Mouse (Mus musculus) megakaryocyte, embryonic 14.5 days (primary cell): ENCODE measurements around the gene Tpm1.

Experiments
- FLI1 ChIP-seq: IDR thresholded peaks from 2 replicates; pipeline ENCODE4 v1.6.1; 2012; ENCODE audit warnings: low read length, inconsistent platforms, mixed read lengths
- GATA1 ChIP-seq: IDR thresholded peaks from 3 replicates; pipeline ENCODE4 v1.6.1; 2012; ENCODE audit warnings: mixed read lengths, low read length, inconsistent platforms, borderline replicate concordance

DNA sequence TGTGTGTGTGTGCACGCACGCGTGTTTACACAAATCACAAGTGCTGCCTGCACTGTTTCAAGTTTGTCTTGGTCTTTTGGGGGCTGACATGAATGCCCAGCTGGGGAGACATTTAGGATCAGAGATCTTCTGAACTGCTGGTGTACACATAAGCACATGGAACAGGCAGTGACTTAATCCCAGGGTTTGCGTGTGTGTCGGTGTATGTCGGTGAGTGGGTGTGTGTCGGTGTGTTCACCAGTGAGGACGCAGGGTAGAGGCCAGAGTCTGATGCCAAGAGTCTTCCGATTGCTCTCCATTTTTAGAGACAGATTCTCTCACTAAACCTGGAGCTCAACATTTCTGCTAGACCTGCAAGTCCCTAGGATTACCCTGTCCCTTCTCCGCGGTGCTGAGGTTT is 41.9 kb upstream of the Tpm1 start:
- no peak for TF ChIP-seq GATA1
- TF ChIP-seq FLI1, result no peak
